Mouse (Mus musculus): ENCODE measurements around the gene Cmtm7. TPM values are rescaled to one million over a fixed set of nuclear protein-coding genes. Genes with fewer than 3 reads are reported as not detected.
"Not testable (repeated sequence)": the region's sequence is repeated elsewhere in the genome, so short reads cannot be mapped to it uniquely, and the experiment has no call there.

Cmtm7 gene
- polyA plus RNA-seq, 2 experiments: 36.7 to 49.5 TPM

GRCm38 (mm10) chr9:114733238-114733637 is 48.4 kb downstream of the Cmtm7 start:
- 14% methylated on average over 2 of the region's 2 CpGs for WGBS (ENCODE audit: insufficient replicate concordance)
- TF ChIP-seq EP300 (IDR thresholded peaks at IDR 0.05; ENCODE audit: low read depth): no peak
- no peak for TF ChIP-seq CTCF (IDR thresholded peaks at IDR 0.05; ENCODE audit: low read depth)
- Histone ChIP-seq H3K4me3 (ENCODE audit: insufficient read depth in 1 of 2, low read depth in 2 of 2, low read length in 2 of 2) (0 out of 4 replicates have a peak overlapping the region, but pooled peaks of 1 of the 2 experiments have one; percentile 8), H3K27ac (no peak overlapping the region), H3K9me3 (ENCODE audit: control insufficient read depth, low read length) (no peaks in the 10 kb centered on the region), H3K4me2 (ENCODE audit: low read depth) (peak overlapping the region; percentile 96), H3K36me3 (replicated peaks; ENCODE audit: control insufficient read depth, insufficient read depth, low read depth) (no peaks in the 10 kb centered on the region), H3K4me1 (replicated peaks; ENCODE audit: control insufficient read depth in 2 of 2, insufficient read depth in 2 of 2, low read length in 1 of 2) (peaks cover 29 to 41% of the 10 kb centered on the region in 2 experiments), H3K9ac (replicated peaks) (no peak overlapping the region), H3K27me3 (ENCODE audit: control insufficient read depth, insufficient read depth, low read length) (no peaks in the 10 kb centered on the region)
- ATAC-seq (ENCODE audit: insufficient read depth) (no peak), DNase-seq (ENCODE audit: low read depth in 3 of 3, low spot score in 3 of 3) (no peak)

DNA sequence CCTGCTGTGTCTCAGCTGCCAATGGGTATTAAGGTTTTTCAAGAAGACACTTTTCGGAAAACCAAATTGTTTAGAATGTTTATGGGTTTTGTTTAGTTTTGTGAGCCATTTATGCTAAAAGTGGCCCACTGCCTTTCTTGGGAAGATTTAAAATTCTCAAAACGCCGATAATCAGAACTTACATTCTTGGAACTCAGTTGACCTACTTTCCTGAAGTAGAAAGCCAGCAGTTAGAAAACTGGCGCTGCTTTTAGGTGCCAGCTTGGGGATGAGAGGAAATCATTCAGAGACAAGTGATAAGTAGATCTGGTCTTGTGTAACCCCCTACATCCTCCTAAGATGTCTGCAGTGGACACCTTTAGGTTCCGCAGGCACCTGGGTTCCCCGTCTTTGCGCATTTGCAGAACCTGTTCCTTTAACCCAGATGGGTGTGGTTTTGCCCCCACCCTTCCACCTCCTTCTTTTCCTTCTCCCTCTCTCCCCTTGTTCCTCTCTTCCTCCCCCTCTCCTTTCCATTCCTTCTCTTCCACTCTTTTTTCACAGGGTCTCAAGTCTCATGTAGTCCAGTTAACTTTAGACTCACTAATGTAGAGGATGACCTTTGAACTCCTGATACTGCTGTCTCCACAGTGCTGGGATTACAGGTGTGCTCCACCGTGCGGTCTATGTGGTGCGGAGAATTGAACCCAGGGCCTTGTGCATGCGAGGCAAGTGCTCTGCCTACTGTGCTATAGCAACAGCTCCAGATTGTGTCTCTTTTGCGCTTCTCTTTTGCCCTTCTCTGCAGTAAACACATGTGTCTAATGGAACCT is 49.6 kb downstream of the Cmtm7 start:
- peak overlapping the region; percentile 84 to 96 for H3K4me3 ChIP-seq (ENCODE audit: insufficient read depth in 1 of 2, low read depth in 2 of 2, low read length in 2 of 2)
- peaks cover 31 to 40% of the 10 kb centered on the region in 2 experiments for H3K4me1 ChIP-seq (replicated peaks; ENCODE audit: control insufficient read depth in 2 of 2, insufficient read depth in 2 of 2, low read length in 1 of 2)
- ATAC-seq (ENCODE audit: insufficient read depth) (no peak), DNase-seq (ENCODE audit: low read depth in 3 of 3, low spot score in 3 of 3) (no peak)
- peak overlapping the region; percentile 89 for H3K27ac ChIP-seq
- H3K9me3 ChIP-seq (ENCODE audit: control insufficient read depth, low read length): no peaks in the 10 kb centered on the region
- H3K27me3 ChIP-seq (ENCODE audit: control insufficient read depth, insufficient read depth, low read length): no peaks in the 10 kb centered on the region
- TF ChIP-seq EP300 (IDR thresholded peaks at IDR 0.05; ENCODE audit: low read depth) (no peak), CTCF (IDR thresholded peaks at IDR 0.05; ENCODE audit: low read depth) (no peak)
- peak overlapping the region; percentile 88 for H3K9ac ChIP-seq (replicated peaks)
- peak overlapping the region; percentile 96 for H3K4me2 ChIP-seq (ENCODE audit: low read depth)
- no peaks in the 10 kb centered on the region for H3K36me3 ChIP-seq (replicated peaks; ENCODE audit: control insufficient read depth, insufficient read depth, low read depth)
- WGBS (ENCODE audit: insufficient replicate concordance): 33% methylated on average over 12 of the region's 12 CpGs

DNA sequence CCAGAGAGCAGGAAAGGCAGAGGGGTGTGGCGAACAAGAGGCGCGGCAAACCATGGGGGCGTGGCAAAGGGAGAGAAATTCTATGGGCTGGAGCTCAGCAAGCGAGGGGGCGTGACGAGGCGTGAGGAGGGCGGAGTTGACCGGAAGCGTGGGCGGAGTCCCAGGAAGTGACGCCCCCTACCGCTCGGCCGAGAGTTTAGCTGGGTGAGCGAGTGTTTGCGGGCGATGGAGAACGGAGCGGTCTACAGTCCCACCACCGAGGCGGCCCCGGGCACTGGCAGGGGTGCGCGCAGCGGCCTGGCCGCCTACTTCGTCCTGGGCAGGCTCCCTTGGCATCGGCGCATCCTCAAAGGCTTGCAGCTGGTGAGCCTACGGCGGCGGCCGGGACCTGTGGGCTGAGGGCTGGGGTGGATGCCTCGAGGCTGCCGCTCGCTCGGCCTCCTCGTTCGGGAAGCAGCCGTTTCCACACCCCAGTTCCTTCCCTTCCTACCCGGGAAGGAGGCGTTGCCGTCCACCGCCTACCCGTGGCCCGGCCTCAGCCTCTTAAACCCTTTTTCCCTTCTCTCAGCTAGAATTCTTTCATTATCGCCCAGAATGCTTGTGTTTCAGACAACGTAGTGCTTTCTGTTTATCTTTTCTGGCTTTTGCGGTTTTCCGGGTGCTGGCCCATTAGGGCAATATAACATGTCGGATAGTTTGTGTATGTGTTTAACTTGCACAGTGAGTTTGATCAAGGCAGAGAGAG is 50.5 kb downstream of the Cmtm7 start, which contains the start of gene Cmtm6:
Gene Cmtm6 (plus strand): TSS at position 106 of the 745 bp plus-strand sequence.
- H3K36me3 ChIP-seq (replicated peaks; ENCODE audit: control insufficient read depth, insufficient read depth, low read depth): no peaks in the 10 kb centered on the region
- peak within 1 kb of the TSS; percentile 96 for H3K4me2 ChIP-seq (ENCODE audit: low read depth)
- H3K9me3 ChIP-seq (ENCODE audit: control insufficient read depth, low read length): no peaks in the 10 kb centered on the region
- H3K27ac ChIP-seq: peak within 1 kb of the TSS; percentile 89
- peak within 1 kb of the TSS; percentile 88 for H3K9ac ChIP-seq (replicated peaks)
- peak; percentile 90 for ATAC-seq (ENCODE audit: insufficient read depth)
- peak within 1 kb of the TSS; percentile 84 to 96 for H3K4me3 ChIP-seq (ENCODE audit: insufficient read depth in 1 of 2, low read depth in 2 of 2, low read length in 2 of 2)
- H3K4me1 ChIP-seq (replicated peaks; ENCODE audit: control insufficient read depth in 2 of 2, insufficient read depth in 2 of 2, low read length in 1 of 2): peaks cover 31 to 32% of the 10 kb centered on the region in 2 experiments
- TF ChIP-seq CTCF (IDR thresholded peaks at IDR 0.05; ENCODE audit: low read depth) (peak; percentile 72), EP300 (IDR thresholded peaks at IDR 0.05; ENCODE audit: low read depth) (no peak)
- DNase-seq (ENCODE audit: low read depth in 3 of 3, low spot score in 3 of 3): peak; percentile 90 to 93 (median 91)
- no peaks in the 10 kb centered on the region for H3K27me3 ChIP-seq (ENCODE audit: control insufficient read depth, insufficient read depth, low read length)
- under 1% methylated on average over 52 of the region's 53 CpGs for WGBS (ENCODE audit: insufficient replicate concordance)

GRCm38 (mm10) chr9:114729911-114730805 is 51.5 kb downstream of the Cmtm7 start:
- peak overlapping the region; percentile 61 to 96 for H3K4me3 ChIP-seq (ENCODE audit: insufficient read depth in 1 of 2, low read depth in 2 of 2, low read length in 2 of 2)
- TF ChIP-seq CTCF (IDR thresholded peaks at IDR 0.05; ENCODE audit: low read depth) (no peak), EP300 (IDR thresholded peaks at IDR 0.05; ENCODE audit: low read depth) (no peak)
- H3K27me3 ChIP-seq (ENCODE audit: control insufficient read depth, insufficient read depth, low read length): no peaks in the 10 kb centered on the region
- H3K27ac ChIP-seq: no peak overlapping the region; the same call in 1 of the 2 replicates
- ATAC-seq (ENCODE audit: insufficient read depth): no peak
- 15% methylated on average over 26 of the region's 30 CpGs for WGBS (ENCODE audit: insufficient replicate concordance)
- H3K9me3 ChIP-seq (ENCODE audit: control insufficient read depth, low read length): no peaks in the 10 kb centered on the region
- no peaks in the 10 kb centered on the region for H3K36me3 ChIP-seq (replicated peaks; ENCODE audit: control insufficient read depth, insufficient read depth, low read depth)
- H3K9ac ChIP-seq (replicated peaks): peak overlapping the region; percentile 12; the same call in 1 of the 2 replicates
- no peak for DNase-seq (ENCODE audit: low read depth in 3 of 3, low spot score in 3 of 3)
- peaks cover 31 to 32% of the 10 kb centered on the region in 2 experiments for H3K4me1 ChIP-seq (replicated peaks; ENCODE audit: control insufficient read depth in 2 of 2, insufficient read depth in 2 of 2, low read length in 1 of 2)
- H3K4me2 ChIP-seq (ENCODE audit: low read depth): peak overlapping the region; percentile 96

DNA sequence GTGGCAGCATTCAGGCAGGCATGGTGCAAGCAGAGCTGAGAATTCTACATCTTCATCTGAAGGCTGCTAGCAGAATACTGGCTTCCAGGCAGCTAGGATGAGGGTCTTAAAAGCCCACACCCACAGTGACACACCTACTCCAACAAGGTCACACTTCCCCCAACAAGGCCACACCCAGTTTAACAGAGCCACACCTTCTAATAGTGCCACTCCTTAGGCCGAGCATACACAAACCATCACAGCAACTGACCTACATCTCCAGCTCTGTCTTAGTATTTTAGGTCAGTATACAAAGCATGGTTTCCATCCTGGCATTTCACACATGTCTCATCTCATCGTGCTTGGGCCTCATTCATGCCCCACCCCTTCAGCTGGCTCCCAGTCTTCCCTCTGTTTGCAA is 53.2 kb downstream of the Cmtm7 start:
- H3K9ac ChIP-seq (replicated peaks); DNase-seq (ENCODE audit: low read depth in 3 of 3, low spot score in 3 of 3); H3K27me3 ChIP-seq (ENCODE audit: control insufficient read depth, insufficient read depth, low read length); H3K27ac ChIP-seq; ATAC-seq (ENCODE audit: insufficient read depth); H3K36me3 ChIP-seq (replicated peaks; ENCODE audit: control insufficient read depth, insufficient read depth, low read depth); H3K4me2 ChIP-seq (ENCODE audit: low read depth); H3K9me3 ChIP-seq (ENCODE audit: control insufficient read depth, low read length); H3K4me3 ChIP-seq (ENCODE audit: insufficient read depth in 1 of 2, low read depth in 2 of 2, low read length in 2 of 2): not testable (repeated sequence)
- WGBS (ENCODE audit: insufficient replicate concordance): 21% methylated on average over 2 of the region's 2 CpGs
- H3K4me1 ChIP-seq (replicated peaks; ENCODE audit: control insufficient read depth in 2 of 2, insufficient read depth in 2 of 2, low read length in 1 of 2): peaks cover 25 to 28% of the 10 kb centered on the region in 2 experiments

Measured in liver, embryonic 14.5 days (tissue).